Mouse (Mus musculus) E14TG2a.4 (cell line): ENCODE data around the gene Dock2.

ENCODE experiments used
- CTCF ChIP-seq: conservative IDR thresholded peaks from 2 replicates; pipeline ENCODE4 v1.5.1; 2014; ENCODE audit warnings: low read length
- NANOG ChIP-seq: IDR thresholded peaks from 2 replicates; pipeline ENCODE4 v1.6.1; 2014; ENCODE audit warnings: borderline replicate concordance, low read length, mixed read lengths
- POU5F1 ChIP-seq: IDR thresholded peaks from 2 replicates; pipeline ENCODE4 v1.6.1; 2014; ENCODE audit warnings: low read length, borderline replicate concordance

GRCm38 (mm10) chr11:34389261-34390116 is 394.2 kb downstream of the Dock2 start:
- TF ChIP-seq CTCF (no peak), NANOG (no peak), POU5F1 (no peak)
